Mouse (Mus musculus): ENCODE data around the gene Cdyl. TPM values are rescaled to one million over a fixed set of nuclear protein-coding genes. Genes with fewer than 3 reads are reported as not detected.

The Cdyl gene
- 12.5 and 14.9 TPM in 2 replicates for polyA plus RNA-seq (2014; fragmentation: Nextera tagmentation; extraction: Ambion mirVana)

DNA sequence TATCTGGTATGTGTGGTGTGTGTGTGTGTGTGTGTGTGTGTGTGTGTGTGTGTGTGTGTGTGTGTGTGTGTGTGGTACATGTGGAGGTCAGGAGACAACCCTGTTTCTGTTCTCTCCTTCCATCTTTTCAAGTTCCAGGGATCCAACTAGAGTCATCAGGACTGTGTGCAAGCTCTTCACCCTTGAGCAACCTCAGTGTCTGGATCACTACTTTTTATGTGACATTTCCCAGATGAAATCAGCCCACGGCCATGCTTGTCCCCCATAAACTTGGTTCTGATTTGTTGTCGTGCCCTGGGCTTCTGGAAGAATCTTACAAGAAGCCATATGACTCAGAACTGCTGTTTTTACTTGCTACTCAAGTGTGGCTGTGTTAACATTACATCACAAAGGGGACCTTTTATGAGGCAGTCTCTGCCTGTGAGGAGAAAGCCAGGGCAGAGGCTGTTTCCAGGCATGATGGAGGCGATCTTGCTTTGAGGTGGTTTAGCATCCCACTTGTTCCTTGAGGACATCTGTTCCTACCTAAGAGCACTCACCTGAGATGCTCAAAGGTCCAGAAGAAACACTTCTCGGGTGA is at the start of gene Cdyl:
Gene Cdyl (plus strand): TSS at position 428 of the 580 bp plus-strand sequence.
- Histone ChIP-seq H3K27ac (ENCODE audit: low read depth) (no peak within 1 kb of the TSS), H3K27me3 (replicated peaks; ENCODE audit: control insufficient read depth, insufficient read depth, low read length) (no peaks in the 10 kb centered on the region), H3K4me2 (ENCODE audit: low read length) (no peak within 1 kb of the TSS), H3K4me3 (ENCODE audit: low read depth, low read length) (no peak within 1 kb of the TSS), H3K36me3 (ENCODE audit: control insufficient read depth, insufficient read depth, low read length) (no peaks in the 10 kb centered on the region), H3K4me1 (replicated peaks; ENCODE audit: control insufficient read depth, insufficient read depth, low read length) (no peaks in the 10 kb centered on the region), H3K9me3 (ENCODE audit: control insufficient read depth, low read length) (no peaks in the 10 kb centered on the region), H3K9ac (ENCODE audit: low read length) (no peak within 1 kb of the TSS)
- 55% methylated on average over 4 of the region's 4 CpGs for WGBS
- DNase-seq (ENCODE audit: low spot score) (peak; percentile 35), ATAC-seq (replicated peaks; ENCODE audit: low FRiP score, low TSS enrichment, low read depth) (no peak)

DNA sequence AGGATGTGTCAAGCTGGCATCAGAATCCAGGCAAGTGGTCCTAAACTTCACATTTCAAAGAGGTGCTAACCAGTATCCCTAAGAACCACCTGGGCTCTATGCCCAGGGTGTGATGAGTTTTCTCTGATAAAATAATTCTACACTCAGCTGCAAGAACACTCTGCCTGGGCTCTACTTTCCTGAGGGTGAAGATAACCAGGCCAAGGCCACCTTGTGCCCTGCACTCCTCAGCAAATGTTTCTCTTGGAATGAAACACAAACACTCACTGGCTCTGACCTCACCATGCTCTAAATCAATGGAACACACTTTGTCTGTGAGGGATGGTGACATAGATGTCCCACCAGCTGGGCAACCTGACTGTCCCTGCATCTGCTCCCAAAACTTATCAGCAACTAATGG is 48.9 kb upstream of the Cdyl start:
- H3K27ac ChIP-seq (ENCODE audit: low read depth), result no peak overlapping the region
- no peak overlapping the region for H3K4me3 ChIP-seq (ENCODE audit: low read depth, low read length)
- H3K9me3 ChIP-seq (ENCODE audit: control insufficient read depth, low read length), result no peaks in the 10 kb centered on the region
- no peak overlapping the region for H3K9ac ChIP-seq (ENCODE audit: low read length)
- H3K27me3 ChIP-seq (replicated peaks; ENCODE audit: control insufficient read depth, insufficient read depth, low read length), result no peaks in the 10 kb centered on the region
- DNase-seq (ENCODE audit: low spot score) (no peak), ATAC-seq (replicated peaks; ENCODE audit: low FRiP score, low TSS enrichment, low read depth) (no peak)
- H3K4me1 ChIP-seq (replicated peaks; ENCODE audit: control insufficient read depth, insufficient read depth, low read length), result no peaks in the 10 kb centered on the region
- no peak overlapping the region for H3K4me2 ChIP-seq (ENCODE audit: low read length)
- H3K36me3 ChIP-seq (ENCODE audit: control insufficient read depth, insufficient read depth, low read length), result no peaks in the 10 kb centered on the region

DNA sequence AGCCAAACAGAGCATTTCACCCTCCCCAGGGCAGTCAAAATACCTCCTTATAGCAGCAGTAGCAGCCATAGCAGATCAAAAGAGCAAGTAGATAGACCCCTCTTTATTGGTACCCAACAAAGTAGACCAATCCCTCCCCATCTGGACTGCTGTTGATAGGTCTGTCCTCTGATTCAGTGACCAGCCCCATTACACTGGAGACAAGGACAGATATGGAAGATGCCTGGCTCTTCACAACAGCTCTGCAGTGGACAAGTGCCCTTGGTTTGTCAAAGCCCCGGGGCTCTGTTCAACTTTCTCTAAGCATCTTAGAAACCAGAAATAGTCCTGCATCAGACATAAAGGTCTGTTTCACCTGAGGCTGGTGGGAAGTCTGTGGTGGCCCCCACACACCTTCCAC is 47.1 kb upstream of the Cdyl start:
- Histone ChIP-seq H3K27me3 (replicated peaks; ENCODE audit: control insufficient read depth, insufficient read depth, low read length) (no peaks in the 10 kb centered on the region), H3K9ac (ENCODE audit: low read length) (no peak overlapping the region), H3K4me2 (ENCODE audit: low read length) (no peak overlapping the region), H3K9me3 (ENCODE audit: control insufficient read depth, low read length) (no peaks in the 10 kb centered on the region), H3K27ac (ENCODE audit: low read depth) (no peak overlapping the region), H3K4me1 (replicated peaks; ENCODE audit: control insufficient read depth, insufficient read depth, low read length) (no peaks in the 10 kb centered on the region), H3K36me3 (ENCODE audit: control insufficient read depth, insufficient read depth, low read length) (no peaks in the 10 kb centered on the region), H3K4me3 (ENCODE audit: low read depth, low read length) (no peak overlapping the region)
- DNase-seq (ENCODE audit: low spot score) (no peak), ATAC-seq (replicated peaks; ENCODE audit: low FRiP score, low TSS enrichment, low read depth) (no peak)
- WGBS, result 93% methylated on average over 1 of the region's 1 CpGs

DNA sequence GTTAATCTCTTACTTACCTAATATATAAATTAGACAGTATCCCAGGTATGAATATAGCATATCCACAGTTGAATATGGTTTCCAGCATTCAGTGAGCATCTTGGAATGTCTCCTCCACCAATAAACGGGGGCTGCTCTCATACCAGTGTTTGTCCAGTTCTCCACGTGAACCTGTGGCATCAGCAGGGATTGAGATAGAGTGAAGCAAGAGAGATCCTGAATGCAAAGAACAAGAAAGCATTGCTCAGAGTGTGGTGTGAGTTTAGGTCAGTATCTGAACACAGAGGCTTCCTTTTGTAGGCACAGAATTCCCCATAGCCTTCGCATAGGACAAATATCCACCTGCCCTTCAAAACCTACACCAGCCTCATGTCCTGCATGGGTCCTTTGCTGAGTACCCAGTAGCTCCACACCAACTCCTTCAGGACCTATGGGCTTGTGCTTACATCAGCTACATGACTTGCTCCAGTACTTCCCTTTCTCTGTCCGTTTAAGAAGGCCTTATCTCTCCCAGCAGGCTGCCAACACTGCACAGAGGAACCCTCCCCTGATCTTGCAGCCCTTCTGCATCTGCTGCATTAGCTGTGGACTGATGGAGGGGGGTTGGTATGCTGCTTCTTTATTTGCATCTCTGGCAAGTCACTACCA is 44.7 kb upstream of the Cdyl start:
- Histone ChIP-seq H3K9me3 (ENCODE audit: control insufficient read depth, low read length) (no peaks in the 10 kb centered on the region), H3K27ac (ENCODE audit: low read depth) (no peak overlapping the region), H3K36me3 (ENCODE audit: control insufficient read depth, insufficient read depth, low read length) (no peaks in the 10 kb centered on the region), H3K4me2 (ENCODE audit: low read length) (no peak overlapping the region), H3K9ac (ENCODE audit: low read length) (no peak overlapping the region), H3K4me3 (ENCODE audit: low read depth, low read length) (no peak overlapping the region), H3K4me1 (replicated peaks; ENCODE audit: control insufficient read depth, insufficient read depth, low read length) (no peaks in the 10 kb centered on the region), H3K27me3 (replicated peaks; ENCODE audit: control insufficient read depth, insufficient read depth, low read length) (no peaks in the 10 kb centered on the region)
- ATAC-seq (replicated peaks; ENCODE audit: low FRiP score, low TSS enrichment, low read depth) (no peak), DNase-seq (ENCODE audit: low spot score) (no peak)
- WGBS, result 69% methylated on average over 4 of the region's 4 CpGs

DNA sequence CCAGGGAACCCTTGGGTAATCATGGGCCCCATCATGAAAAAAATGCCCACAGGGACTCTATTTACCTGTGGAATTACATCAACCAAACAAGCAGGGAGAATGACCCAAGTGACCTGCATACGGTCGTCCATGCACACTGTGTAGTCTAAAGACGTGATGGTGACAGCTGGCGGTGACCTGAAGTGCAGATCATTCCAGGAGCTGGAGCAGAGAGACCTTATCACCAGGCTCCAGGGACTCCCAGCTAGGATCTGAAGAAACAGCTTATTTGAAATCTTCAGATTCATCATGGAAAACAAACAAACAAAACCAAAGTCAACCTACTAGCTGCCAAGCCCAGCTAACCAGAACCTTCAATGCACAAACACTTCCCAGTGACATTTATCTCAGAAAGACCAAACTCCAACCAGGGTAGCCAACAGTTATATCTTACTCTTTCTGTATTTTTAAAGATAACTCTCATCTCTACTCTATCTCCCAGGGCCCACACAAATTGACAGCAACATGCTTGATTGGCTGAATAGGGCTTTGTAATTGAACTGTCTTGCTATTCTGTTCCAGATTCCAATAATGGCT is 43.0 kb upstream of the Cdyl start:
- ATAC-seq (replicated peaks; ENCODE audit: low FRiP score, low TSS enrichment, low read depth), result no peak
- Histone ChIP-seq H3K27me3 (replicated peaks; ENCODE audit: control insufficient read depth, insufficient read depth, low read length) (no peaks in the 10 kb centered on the region), H3K4me1 (replicated peaks; ENCODE audit: control insufficient read depth, insufficient read depth, low read length) (no peaks in the 10 kb centered on the region), H3K36me3 (ENCODE audit: control insufficient read depth, insufficient read depth, low read length) (no peaks in the 10 kb centered on the region), H3K27ac (ENCODE audit: low read depth) (no peak overlapping the region), H3K9ac (ENCODE audit: low read length) (no peak overlapping the region), H3K4me3 (ENCODE audit: low read depth, low read length) (no peak overlapping the region), H3K9me3 (ENCODE audit: control insufficient read depth, low read length) (no peaks in the 10 kb centered on the region), H3K4me2 (ENCODE audit: low read length) (no peak overlapping the region)
- 72% methylated on average over 4 of the region's 4 CpGs for WGBS
- DNase-seq (ENCODE audit: low spot score), result no peak

DNA sequence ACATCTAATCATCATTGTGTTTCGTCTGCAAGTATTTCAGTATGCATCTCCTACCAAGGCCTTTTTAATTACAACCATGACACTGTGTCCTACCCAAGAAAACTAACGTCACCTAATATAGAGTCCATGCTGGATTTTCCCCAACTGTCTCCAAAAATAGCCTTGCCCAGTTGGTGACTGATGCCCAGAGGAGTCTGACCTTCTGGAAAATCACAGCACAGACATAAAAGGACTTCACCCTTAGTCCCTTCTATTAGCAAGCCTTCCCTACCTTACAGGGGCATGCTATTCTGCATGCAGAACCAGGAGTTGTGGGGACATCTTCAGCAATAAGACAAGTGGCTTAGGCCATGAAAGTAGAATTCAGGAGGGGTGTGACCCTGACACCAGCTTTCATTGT is 40.3 kb upstream of the Cdyl start:
- Histone ChIP-seq H3K4me2 (ENCODE audit: low read length) (no peak overlapping the region), H3K4me3 (ENCODE audit: low read depth, low read length) (no peak overlapping the region), H3K9ac (ENCODE audit: low read length) (no peak overlapping the region), H3K4me1 (replicated peaks; ENCODE audit: control insufficient read depth, insufficient read depth, low read length) (no peaks in the 10 kb centered on the region), H3K27me3 (replicated peaks; ENCODE audit: control insufficient read depth, insufficient read depth, low read length) (no peaks in the 10 kb centered on the region), H3K27ac (ENCODE audit: low read depth) (no peak overlapping the region), H3K9me3 (ENCODE audit: control insufficient read depth, low read length) (no peaks in the 10 kb centered on the region), H3K36me3 (ENCODE audit: control insufficient read depth, insufficient read depth, low read length) (no peaks in the 10 kb centered on the region)
- WGBS, result 88% methylated on average over 2 of the region's 2 CpGs
- DNase-seq (ENCODE audit: low spot score), result no peak
- ATAC-seq (replicated peaks; ENCODE audit: low FRiP score, low TSS enrichment, low read depth), result no peak

DNA sequence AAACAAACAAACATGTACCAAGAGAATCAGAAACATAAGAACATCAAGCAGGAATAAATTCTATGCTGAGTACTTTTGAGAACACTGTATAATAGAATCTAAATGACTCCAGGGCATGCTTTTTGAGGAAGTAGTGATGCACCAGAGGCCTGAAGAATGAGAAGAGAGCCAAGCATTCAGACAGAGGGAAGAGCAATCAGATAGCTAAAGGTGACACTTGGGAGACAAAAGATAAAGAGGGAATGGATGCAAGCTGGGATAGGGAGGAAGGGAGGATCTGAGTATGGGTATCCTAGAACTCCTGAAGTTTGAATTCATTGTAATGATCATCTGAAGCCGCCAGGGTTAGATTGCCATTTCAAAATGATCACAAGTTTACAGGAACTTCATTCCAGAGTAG is 38.9 kb upstream of the Cdyl start:
- H3K4me1 ChIP-seq (replicated peaks; ENCODE audit: control insufficient read depth, insufficient read depth, low read length), result no peaks in the 10 kb centered on the region
- H3K27ac ChIP-seq (ENCODE audit: low read depth), result no peak overlapping the region
- ATAC-seq (replicated peaks; ENCODE audit: low FRiP score, low TSS enrichment, low read depth) (no peak), DNase-seq (ENCODE audit: low spot score) (no peak)
- whole genome bisulfite sequencing, result 74% methylated on average over 1 of the region's 1 CpGs
- H3K4me2 ChIP-seq (ENCODE audit: low read length), result no peak overlapping the region
- H3K27me3 ChIP-seq (replicated peaks; ENCODE audit: control insufficient read depth, insufficient read depth, low read length), result no peaks in the 10 kb centered on the region
- no peaks in the 10 kb centered on the region for H3K9me3 ChIP-seq (ENCODE audit: control insufficient read depth, low read length)
- H3K9ac ChIP-seq (ENCODE audit: low read length), result no peak overlapping the region
- H3K4me3 ChIP-seq (ENCODE audit: low read depth, low read length), result no peak overlapping the region
- H3K36me3 ChIP-seq (ENCODE audit: control insufficient read depth, insufficient read depth, low read length), result no peaks in the 10 kb centered on the region

DNA sequence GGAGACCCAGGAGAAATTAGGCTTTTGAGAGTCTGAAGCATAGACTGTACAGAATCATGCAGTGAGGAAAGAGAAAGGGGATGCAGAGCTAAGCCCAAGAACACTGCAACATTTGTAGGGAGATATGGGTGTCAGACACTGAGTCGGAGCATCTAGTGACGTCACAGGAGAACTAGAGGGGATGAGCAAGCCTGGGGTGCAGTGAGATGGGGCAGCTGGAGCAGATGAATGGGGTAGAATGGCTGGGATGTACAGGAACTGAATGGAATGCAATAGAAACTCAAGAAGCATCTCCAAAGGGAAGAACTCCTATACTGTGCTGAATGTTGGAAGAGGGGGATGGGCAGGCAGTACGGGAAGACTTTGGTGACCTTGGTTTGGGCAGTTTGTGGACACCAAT is 34.8 kb upstream of the Cdyl start:
- no peaks in the 10 kb centered on the region for H3K36me3 ChIP-seq (ENCODE audit: control insufficient read depth, insufficient read depth, low read length)
- no peaks in the 10 kb centered on the region for H3K27me3 ChIP-seq (replicated peaks; ENCODE audit: control insufficient read depth, insufficient read depth, low read length)
- H3K4me3 ChIP-seq (ENCODE audit: low read depth, low read length), result no peak overlapping the region
- no peak overlapping the region for H3K27ac ChIP-seq (ENCODE audit: low read depth)
- H3K4me2 ChIP-seq (ENCODE audit: low read length), result no peak overlapping the region
- no peak overlapping the region for H3K9ac ChIP-seq (ENCODE audit: low read length)
- no peaks in the 10 kb centered on the region for H3K9me3 ChIP-seq (ENCODE audit: control insufficient read depth, low read length)
- WGBS, result 82% methylated on average over 3 of the region's 3 CpGs
- ATAC-seq (replicated peaks; ENCODE audit: low FRiP score, low TSS enrichment, low read depth) (no peak), DNase-seq (ENCODE audit: low spot score) (no peak)
- no peaks in the 10 kb centered on the region for H3K4me1 ChIP-seq (replicated peaks; ENCODE audit: control insufficient read depth, insufficient read depth, low read length)

DNA sequence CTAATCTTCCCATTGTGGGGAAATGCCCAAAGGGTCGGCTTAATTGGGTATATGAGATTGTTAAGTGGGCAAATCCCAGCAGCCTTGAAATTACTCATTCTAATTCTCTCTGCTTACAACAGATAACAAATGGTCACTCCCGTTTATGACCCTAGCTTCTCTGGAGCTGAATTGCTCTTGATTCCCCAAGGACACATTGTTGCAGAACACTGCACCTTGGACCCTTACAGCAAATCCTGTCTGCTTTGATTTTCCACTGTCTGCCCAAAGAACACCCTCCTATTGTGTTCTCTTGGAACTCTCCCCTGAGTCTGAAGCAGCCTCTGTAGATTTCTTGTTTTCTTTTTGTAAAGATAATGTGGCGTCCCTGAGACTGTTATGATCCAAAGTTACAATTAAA is 34.1 kb upstream of the Cdyl start:
- DNase-seq (ENCODE audit: low spot score), result no peak
- WGBS, result 53% methylated on average over 3 of the region's 3 CpGs

More for the DNA sequence above, 34.1 kb upstream of the Cdyl start:
- H3K9me3 ChIP-seq (ENCODE audit: control insufficient read depth, low read length), result no peaks in the 10 kb centered on the region
- peak; percentile 66 for ATAC-seq (replicated peaks; ENCODE audit: low FRiP score, low TSS enrichment, low read depth)
- H3K27me3 ChIP-seq (replicated peaks; ENCODE audit: control insufficient read depth, insufficient read depth, low read length), result no peaks in the 10 kb centered on the region
- H3K4me1 ChIP-seq (replicated peaks; ENCODE audit: control insufficient read depth, insufficient read depth, low read length), result no peaks in the 10 kb centered on the region
- H3K9ac ChIP-seq (ENCODE audit: low read length), result no peak overlapping the region
- H3K27ac ChIP-seq (ENCODE audit: low read depth), result peak overlapping the region; percentile 10; the same call in 1 of the 2 replicates
- no peak overlapping the region for H3K4me2 ChIP-seq (ENCODE audit: low read length)
- no peak overlapping the region for H3K4me3 ChIP-seq (ENCODE audit: low read depth, low read length)
- no peaks in the 10 kb centered on the region for H3K36me3 ChIP-seq (ENCODE audit: control insufficient read depth, insufficient read depth, low read length)
